Mouse (Mus musculus): ENCODE data around the gene Serp2. TPM values are rescaled to one million over a fixed set of nuclear protein-coding genes. Genes with fewer than 3 reads are reported as not detected.

Gene Serp2
- polyA plus RNA-seq (2017; shearing (Covaris generic)), result 2.6 TPM

GRCm38 (mm10) chr14:76556852-76557208 is at the start of gene Serp2:
TSS of gene Serp2 (minus strand) at chr14:76556889.

Other genes starting within 250 kb of the Serp2 start
- gene Tsc22d1, start 141.9 kb downstream of the Serp2 start, polyA plus RNA-seq (2017; shearing (Covaris generic)), result 32.6 TPM

Data from naive thymus-derived CD4-positive, alpha-beta T cell, adult 5 months (primary cell).